Mouse (Mus musculus) hindbrain, embryonic 15.5 days (tissue): Measurements from ENCODE around the gene Ankrd16. TPM values are rescaled to one million over a fixed set of nuclear protein-coding genes. Genes with fewer than 3 reads are reported as not detected.

Source experiments
- ATAC-seq: fragments of 200-750 bp; cut with Nextera tagmentation; 2 replicates; pipeline ENCODE4 v1.8.0; 2017; ENCODE audit warnings: low read depth, moderate number of reproducible peaks, moderate TSS enrichment; ENCODE audit not compliant: low FRiP score
- H3K27ac ChIP-seq: fragments of 300-500 bp; sonication (generic); replicated peaks from 2 replicates; pipeline ENCODE4 v1.5.1; 2015; ENCODE audit warnings: mild to moderate bottlenecking, inconsistent platforms
- H3K27me3 ChIP-seq: fragments of 300-500 bp; sonication (generic); 2 replicates; pipeline ENCODE4 v1.6.1; 2015; ENCODE audit warnings: control low read depth, inconsistent platforms
- H3K36me3 ChIP-seq: fragments of 300-500 bp; sonication (generic); 2 replicates; pipeline ENCODE4 v1.6.1; 2015; ENCODE audit warnings: control low read depth, inconsistent platforms
- H3K4me1 ChIP-seq: fragments of 300-500 bp; sonication (generic); replicated peaks from 2 replicates; pipeline ENCODE4 v1.6.1; 2015; ENCODE audit warnings: control low read depth, inconsistent platforms
- H3K4me2 ChIP-seq: fragments of 300-500 bp; sonication (generic); 2 replicates; pipeline ENCODE4 v1.6.1; 2015; ENCODE audit warnings: moderate library complexity, mild to moderate bottlenecking, inconsistent platforms
- H3K4me3 ChIP-seq: fragments of 300-500 bp; sonication (generic); 2 replicates; pipeline ENCODE4 v1.5.1; 2015; ENCODE audit warnings: mild to moderate bottlenecking, inconsistent platforms
- H3K9ac ChIP-seq: fragments of 300-500 bp; sonication (generic); 2 replicates; pipeline ENCODE4 v1.6.1; 2015; ENCODE audit warnings: inconsistent platforms
- H3K9me3 ChIP-seq: fragments of 300-500 bp; sonication (generic); 2 replicates; pipeline ENCODE4 v1.6.1; 2016; ENCODE audit warnings: control low read depth, inconsistent platforms
- WGBS: fragments of 180-500 bp; shearing (Covaris S2); methylation state at CpG from one replicate; pipeline ENCODE4 v1.1.7; 2015; 5-methylcytosine and 5-hydroxymethylcytosine counted together
- polyA plus RNA-seq: library from polyadenylated mRNA; unstranded; fragments of >200 nt; fragmentation: Nextera tagmentation; extraction: Ambion mirVana; gene quantifications from 2 replicates; pipeline ENCODE4 v1.2.1, GENCODE M21; 2015

The Ankrd16 gene
- polyA plus RNA-seq, 1 experiment from 2014 or later, result 45.7 TPM

- ATAC-seq, result no peak
- Histone ChIP-seq H3K36me3 (peaks cover 14% of the 10 kb centered on the region), H3K4me1 (peaks cover 27% of the 10 kb centered on the region), H3K9me3 (no peaks in the 10 kb centered on the region), H3K4me2 (no peak overlapping the region), H3K4me3 (no peak overlapping the region), H3K27ac (no peak overlapping the region), H3K9ac (no peak overlapping the region), H3K27me3 (no peaks in the 10 kb centered on the region)
- WGBS, result 89% methylated on average over 4 of the region's 4 CpGs
These were observed 5.3 kb upstream of the Ankrd16 start for GRCm38 (mm10) chr2:11772401-11772800.

- 89% methylated on average over 10 of the region's 10 CpGs for WGBS
These were observed 3.2 kb upstream of the Ankrd16 start for GRCm38 (mm10) chr2:11774426-11774825.

GRCm38 (mm10) chr2:11775121-11775520, 2.6 kb upstream of the Ankrd16 start:
- Histone ChIP-seq H3K9ac (no peak overlapping the region), H3K27me3 (no peaks in the 10 kb centered on the region), H3K4me1 (peaks cover 40% of the 10 kb centered on the region), H3K27ac (no peak overlapping the region), H3K4me2 (no peak overlapping the region), H3K9me3 (no peaks in the 10 kb centered on the region), H3K36me3 (0 out of 2 replicates have a peak, but pooled peaks cover under 1% of the 10 kb centered on the region), H3K4me3 (no peak overlapping the region)
- WGBS, result 65% methylated on average over 5 of the region's 5 CpGs
- no peak for ATAC-seq

More at GRCm38 (mm10) chr2:11774426-11774825, 3.2 kb upstream of the Ankrd16 start:
- Histone ChIP-seq H3K27me3 (no peaks in the 10 kb centered on the region), H3K36me3 (0 out of 2 replicates have a peak, but pooled peaks cover 4% of the 10 kb centered on the region), H3K27ac (no peak overlapping the region), H3K9me3 (no peaks in the 10 kb centered on the region), H3K4me2 (no peak overlapping the region), H3K9ac (no peak overlapping the region), H3K4me1 (peaks cover 33% of the 10 kb centered on the region), H3K4me3 (no peak overlapping the region)
- ATAC-seq, result no peak

GRCm38 (mm10) chr2:11776415-11776814, 1.3 kb upstream of the Ankrd16 start:
- peaks cover 44% of the 10 kb centered on the region for H3K4me1 ChIP-seq
- H3K27ac ChIP-seq, result peak overlapping the region; percentile 93; the same call in 1 of the 2 replicates
- peak overlapping the region; percentile 86 for H3K4me3 ChIP-seq
- peak overlapping the region; percentile 67 for H3K4me2 ChIP-seq
- H3K9ac ChIP-seq, result peak overlapping the region; percentile 85
- WGBS, result 57% methylated on average over 8 of the region's 8 CpGs
- no peaks in the 10 kb centered on the region for H3K9me3 ChIP-seq
- ATAC-seq, result no peak
- no peaks in the 10 kb centered on the region for H3K27me3 ChIP-seq
- H3K36me3 ChIP-seq, result peaks cover 13% of the 10 kb centered on the region

- no peaks in the 10 kb centered on the region for H3K9me3 ChIP-seq
- peak overlapping the region; percentile 98 for H3K27ac ChIP-seq
- peaks cover 31% of the 10 kb centered on the region for H3K36me3 ChIP-seq
- H3K9ac ChIP-seq, result peak overlapping the region; percentile 93
- H3K27me3 ChIP-seq, result no peaks in the 10 kb centered on the region
- H3K4me1 ChIP-seq, result peaks cover 44% of the 10 kb centered on the region
- WGBS, result under 1% methylated on average over 43 of the region's 43 CpGs
- peak overlapping the region; percentile 84 for H3K4me2 ChIP-seq
- H3K4me3 ChIP-seq, result peak overlapping the region; percentile 86
- ATAC-seq, result peak; percentile 91
These were observed 579 bp downstream of the Ankrd16 start for GRCm38 (mm10) chr2:11778087-11778823.

- H3K27ac ChIP-seq, result no peak overlapping the region
- H3K27me3 ChIP-seq, result no peaks in the 10 kb centered on the region
- no peak overlapping the region for H3K4me3 ChIP-seq
- H3K36me3 ChIP-seq, result peaks cover 84% of the 10 kb centered on the region
- no peak overlapping the region for H3K9ac ChIP-seq
- H3K9me3 ChIP-seq, result no peaks in the 10 kb centered on the region
- H3K4me2 ChIP-seq, result no peak overlapping the region
- H3K4me1 ChIP-seq, result peaks cover 13% of the 10 kb centered on the region
- WGBS, result 96% methylated on average over 6 of the region's 6 CpGs
- ATAC-seq, result no peak
These were observed 6.5 kb downstream of the Ankrd16 start for GRCm38 (mm10) chr2:11784159-11784558.

GRCm38 (mm10) chr2:11794668-11795067, 17.0 kb downstream of the Ankrd16 start:
- Histone ChIP-seq H3K36me3 (peaks cover 31% of the 10 kb centered on the region), H3K9ac (no peak overlapping the region), H3K4me3 (no peak overlapping the region), H3K4me1 (no peaks in the 10 kb centered on the region), H3K4me2 (no peak overlapping the region), H3K27me3 (no peaks in the 10 kb centered on the region), H3K27ac (no peak overlapping the region), H3K9me3 (no peaks in the 10 kb centered on the region)
- WGBS, result 76% methylated on average over 4 of the region's 4 CpGs
- no peak for ATAC-seq

GRCm38 (mm10) chr2:11797930-11798364, 20.3 kb downstream of the Ankrd16 start:
- Histone ChIP-seq H3K4me1 (no peaks in the 10 kb centered on the region), H3K27ac (no peak overlapping the region), H3K9ac (no peak overlapping the region), H3K4me3 (no peak overlapping the region), H3K36me3 (0 out of 2 replicates have a peak, but pooled peaks cover 5% of the 10 kb centered on the region), H3K27me3 (no peaks in the 10 kb centered on the region), H3K9me3 (no peaks in the 10 kb centered on the region), H3K4me2 (no peak overlapping the region)
- 76% methylated on average over 5 of the region's 5 CpGs for WGBS
- peak; percentile 48; the same call in 1 of the 2 replicates for ATAC-seq

- Histone ChIP-seq H3K27me3 (no peaks in the 10 kb centered on the region), H3K27ac (no peak overlapping the region), H3K4me3 (no peak overlapping the region), H3K4me1 (no peaks in the 10 kb centered on the region), H3K9me3 (no peaks in the 10 kb centered on the region), H3K36me3 (no peaks in the 10 kb centered on the region), H3K9ac (no peak overlapping the region), H3K4me2 (no peak overlapping the region)
- ATAC-seq, result no peak
- WGBS, result 91% methylated on average over 2 of the region's 2 CpGs
These were observed 23.7 kb downstream of the Ankrd16 start for GRCm38 (mm10) chr2:11801299-11801930.

Other genes with a start within 250 kb of the Ankrd16 start
- gene Pfkfb3, start 223.8 kb upstream of the Ankrd16 start, polyA plus RNA-seq, result 32.3 and 33.7 TPM in 2 replicates
- 123 and 127 TPM in 2 replicates for gene Rbm17, start 173.7 kb upstream of the Ankrd16 start, polyA plus RNA-seq
- not detected in 2 replicates for gene Gm17490, start 151.6 kb upstream of the Ankrd16 start, polyA plus RNA-seq
- gene Il2ra, start 135.1 kb upstream of the Ankrd16 start, polyA plus RNA-seq, result 0.05 and 0.08 TPM in 2 replicates
- gene Il15ra, start 72.6 kb upstream of the Ankrd16 start, polyA plus RNA-seq, result 1.4 and 1.8 TPM in 2 replicates
- gene Fbh1, start 294 bp upstream of the Ankrd16 start, polyA plus RNA-seq, result 128 and 131 TPM in 2 replicates